Mouse (Mus musculus) liver, adult 2 months (tissue): ENCODE results near the gene Npw. TPM values are rescaled to one million over a fixed set of nuclear protein-coding genes. Genes with fewer than 3 reads are reported as not detected.
"Not testable (repeated sequence)": the region's sequence is repeated elsewhere in the genome, so short reads cannot be mapped to it uniquely, and the experiment has no call there.

Experiments
- DNase-seq: peaks from one replicate; pipeline ENCODE4 v3.0.0-alpha.2; 2011; ENCODE audit warnings: low read depth, low spot score; ENCODE audit errors: extremely low read depth
- H3K27ac ChIP-seq: fragments of 200-500 bp; replicated peaks from 2 replicates; pipeline ENCODE4 v1.5.1; 2012; ENCODE audit warnings: low read depth, mild to moderate bottlenecking, control low read depth, inconsistent platforms, low read length; ENCODE audit not compliant: insufficient read depth
- H3K27me3 ChIP-seq: fragments of 200-500 bp; 2 replicates; pipeline ENCODE4 v1.6.1; 2012; ENCODE audit warnings: mild to moderate bottlenecking, moderate library complexity, low read length, inconsistent platforms; ENCODE audit not compliant: control insufficient read depth, insufficient read depth
- H3K36me3 ChIP-seq: fragments of 200-500 bp; 2 replicates; pipeline ENCODE4 v1.6.1; 2012; ENCODE audit warnings: low read length, inconsistent platforms; ENCODE audit not compliant: control insufficient read depth, insufficient read depth
- H3K4me1 ChIP-seq: fragments of 200-500 bp; 2 replicates; pipeline ENCODE4 v1.6.1; 2011; ENCODE audit warnings: low read length; ENCODE audit not compliant: control insufficient read depth, insufficient read depth
- H3K4me3 ChIP-seq: fragments of 200-500 bp; 2 replicates; pipeline ENCODE4 v1.5.1; 2011; ENCODE audit warnings: low read depth, mild to moderate bottlenecking, control low read depth, low read length, moderate library complexity; ENCODE audit not compliant: insufficient read depth
- H3K79me2 ChIP-seq: fragments of 200-500 bp; 2 replicates; pipeline ENCODE4 v1.6.1; 2012; ENCODE audit warnings: inconsistent platforms, mild to moderate bottlenecking, low read length, moderate library complexity; ENCODE audit not compliant: control insufficient read depth, insufficient read depth
- H3K9ac ChIP-seq: fragments of 200-500 bp; 2 replicates; pipeline ENCODE4 v1.6.1; 2012; ENCODE audit warnings: low read depth, mild to moderate bottlenecking, control low read depth, inconsistent platforms, low read length
- CTCF ChIP-seq: fragments of 200-500 bp; IDR thresholded peaks from 2 replicates; pipeline ENCODE4 v1.5.1; 2011; ENCODE audit warnings: low read depth, low read length, control low read depth
- POLR2A ChIP-seq: fragments of 200-500 bp; IDR thresholded peaks from 2 replicates; pipeline ENCODE4 v1.6.1; 2011; ENCODE audit warnings: low read length, control low read depth; ENCODE audit not compliant: insufficient read depth; ENCODE audit errors: extremely low read depth
- WGBS: fragments of 180-500 bp; shearing (Covaris S2); methylation state at CpG from one replicate; pipeline ENCODE4 v1.1.7; 2018; 5-methylcytosine and 5-hydroxymethylcytosine counted together
- polyA plus RNA-seq: library from polyadenylated mRNA; depleted of rRNA; stranded (reverse); fragments of >200 nt; gene quantifications from 2 replicates; pipeline ENCODE4 v1.2.3, GENCODE M21; 2012
- total RNA-seq: library from RNA; depleted of rRNA; stranded (reverse); fragments of >200 nt; gene quantifications from 2 replicates; pipeline ENCODE4 v1.2.3, GENCODE M21; 2014

The Npw gene
- total and polyA plus RNA-seq, 2 experiments, result not detected

DNA sequence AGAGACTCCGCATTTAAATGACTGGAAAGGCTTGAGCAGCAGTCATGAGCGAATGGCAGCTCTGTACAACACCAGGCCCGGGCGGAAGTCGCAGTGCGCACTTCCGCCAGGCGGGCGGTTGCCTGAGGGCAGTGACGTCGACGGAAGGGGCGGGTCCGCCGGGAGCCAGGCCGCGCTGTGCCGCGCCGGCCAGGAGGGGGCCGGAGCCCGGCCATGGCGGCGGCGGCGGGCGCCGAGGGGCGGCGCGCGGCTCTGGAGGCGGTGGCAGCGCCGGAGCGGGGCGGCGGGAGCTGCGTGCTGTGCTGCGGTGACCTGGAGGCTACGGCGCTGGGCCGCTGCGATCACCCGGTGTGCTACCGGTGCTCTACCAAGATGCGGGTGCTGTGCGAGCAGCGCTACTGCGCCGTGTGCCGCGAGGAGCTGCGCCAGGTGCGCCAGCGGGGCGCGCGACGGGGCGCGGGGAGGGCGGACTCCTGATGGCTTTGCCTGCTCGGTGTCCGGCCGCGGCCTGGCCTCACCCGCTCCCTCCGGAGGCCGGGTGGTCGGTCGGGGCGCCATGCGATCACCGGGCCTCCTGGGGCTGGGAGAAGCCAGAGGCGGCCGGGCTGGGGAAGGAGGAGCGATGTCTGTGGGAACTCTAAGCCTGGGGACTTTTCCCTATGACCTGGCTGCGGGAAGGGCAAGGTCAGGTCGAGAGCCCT is 11.4 kb upstream of the Npw start, which contains the start of gene Zfp598:
Zfp598 (plus strand) TSS at position 143 of the 701 bp plus-strand sequence.
- peaks cover 17% of the 10 kb centered on the region for H3K4me1 ChIP-seq
- peak within 1 kb of the TSS; percentile 94 for H3K27ac ChIP-seq
- H3K36me3 ChIP-seq, result no peaks in the 10 kb centered on the region
- TF ChIP-seq POLR2A, result peak; percentile 43; the same call in 1 of the 2 replicates
- peak; percentile 16; the same call in 1 of the 2 replicates for TF ChIP-seq CTCF
- peaks cover 31% of the 10 kb centered on the region; the same call in 1 of the 2 replicates for H3K79me2 ChIP-seq
- no peaks in the 10 kb centered on the region for H3K27me3 ChIP-seq
- peak within 1 kb of the TSS; percentile 94 for H3K4me3 ChIP-seq
- H3K9ac ChIP-seq, result peak within 1 kb of the TSS; percentile 98
- DNase-seq, result peak; percentile 71
- under 1% methylated on average over 77 of the region's 80 CpGs for WGBS

GRCm38 (mm10) chr17:24669214-24669544 is 10.9 kb upstream of the Npw start:
- H3K9ac ChIP-seq, result peak overlapping the region; percentile 26
- peaks cover 28% of the 10 kb centered on the region; the same call in 1 of the 2 replicates for H3K79me2 ChIP-seq
- H3K27ac ChIP-seq, result peak overlapping the region; percentile 23
- DNase-seq, H3K36me3 ChIP-seq, H3K27me3 ChIP-seq: not testable (repeated sequence)
- peaks cover 17% of the 10 kb centered on the region for H3K4me1 ChIP-seq
- H3K4me3 ChIP-seq, result peak overlapping the region; percentile 13
- WGBS, result 5% methylated on average over 15 of the region's 15 CpGs

DNA sequence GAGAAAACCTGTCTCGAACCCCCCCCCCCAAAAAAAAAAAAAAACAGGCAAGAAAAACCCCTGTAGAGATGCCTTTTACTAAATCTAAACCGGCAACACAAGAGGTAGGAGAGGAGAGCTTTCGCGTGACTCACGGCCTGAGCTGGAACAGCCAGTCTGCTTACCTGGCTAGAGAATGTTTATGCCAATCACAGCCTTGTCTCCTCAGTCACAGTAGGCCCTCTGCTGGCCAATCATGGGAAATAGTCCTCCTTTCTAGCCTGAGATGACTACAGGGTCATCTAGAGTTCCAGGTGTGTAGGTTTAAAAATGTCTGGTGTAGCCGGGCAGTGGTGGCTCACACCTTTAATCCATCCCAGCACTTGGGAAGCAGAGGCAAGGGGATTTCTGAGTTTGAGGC is 9.2 kb upstream of the Npw start:
- Histone ChIP-seq H3K4me1 (peaks cover 17% of the 10 kb centered on the region), H3K36me3 (no peaks in the 10 kb centered on the region), H3K27ac (no peak overlapping the region), H3K4me3 (no peak overlapping the region), H3K9ac (no peak overlapping the region), H3K27me3 (no peaks in the 10 kb centered on the region), H3K79me2 (peaks cover 16% of the 10 kb centered on the region; the same call in 1 of the 2 replicates)
- peak; percentile 77 for DNase-seq
- TF ChIP-seq CTCF (peak; percentile 67), POLR2A (no peak)
- 9% methylated on average over 6 of the region's 6 CpGs for WGBS

- peaks cover 15% of the 10 kb centered on the region for H3K4me1 ChIP-seq
- H3K4me3 ChIP-seq, result not testable (repeated sequence)
Observed at GRCm38 (mm10) chr17:24667011-24667410, 8.8 kb upstream of the Npw start.

DNA sequence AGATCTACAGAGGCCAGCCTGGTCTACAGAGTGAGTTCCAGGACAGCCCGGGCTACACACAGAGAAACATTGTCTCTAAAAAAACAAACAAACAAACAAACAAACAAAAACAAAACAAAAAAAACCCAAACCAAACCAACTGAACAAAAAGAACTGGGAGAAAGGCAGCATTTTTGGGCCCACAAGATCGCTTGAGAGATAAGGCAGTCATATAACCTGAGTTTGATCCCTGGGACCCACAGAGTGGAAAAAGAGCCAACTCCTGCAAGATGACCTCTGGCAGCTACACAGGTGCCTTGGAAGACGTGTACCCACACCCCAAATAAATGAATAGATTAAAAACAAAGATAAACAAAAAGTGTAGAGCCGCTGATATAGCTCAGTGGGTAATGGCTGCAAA is 3.3 kb downstream of the Npw start:
- H3K4me1 ChIP-seq, result peaks cover 14% of the 10 kb centered on the region
- TF ChIP-seq CTCF (no peak), POLR2A (no peak)
- no peak for DNase-seq
- 66% methylated on average over 4 of the region's 4 CpGs for WGBS
- H3K79me2 ChIP-seq, result peaks cover under 1% of the 10 kb centered on the region; the same call in 1 of the 2 replicates
- no peak overlapping the region for H3K9ac ChIP-seq
- H3K27me3 ChIP-seq, result peaks cover 5% of the 10 kb centered on the region
- no peaks in the 10 kb centered on the region for H3K36me3 ChIP-seq
- no peak overlapping the region for H3K27ac ChIP-seq
- no peak overlapping the region for H3K4me3 ChIP-seq

More at GRCm38 (mm10) chr17:24667011-24667410, 8.8 kb upstream of the Npw start:
- not testable (repeated sequence) for H3K36me3 ChIP-seq, H3K27me3 ChIP-seq, H3K27ac ChIP-seq, H3K9ac ChIP-seq, DNase-seq
- 65% methylated on average over 7 of the region's 7 CpGs for WGBS
- H3K79me2 ChIP-seq, result peaks cover 16% of the 10 kb centered on the region; the same call in 1 of the 2 replicates

DNA sequence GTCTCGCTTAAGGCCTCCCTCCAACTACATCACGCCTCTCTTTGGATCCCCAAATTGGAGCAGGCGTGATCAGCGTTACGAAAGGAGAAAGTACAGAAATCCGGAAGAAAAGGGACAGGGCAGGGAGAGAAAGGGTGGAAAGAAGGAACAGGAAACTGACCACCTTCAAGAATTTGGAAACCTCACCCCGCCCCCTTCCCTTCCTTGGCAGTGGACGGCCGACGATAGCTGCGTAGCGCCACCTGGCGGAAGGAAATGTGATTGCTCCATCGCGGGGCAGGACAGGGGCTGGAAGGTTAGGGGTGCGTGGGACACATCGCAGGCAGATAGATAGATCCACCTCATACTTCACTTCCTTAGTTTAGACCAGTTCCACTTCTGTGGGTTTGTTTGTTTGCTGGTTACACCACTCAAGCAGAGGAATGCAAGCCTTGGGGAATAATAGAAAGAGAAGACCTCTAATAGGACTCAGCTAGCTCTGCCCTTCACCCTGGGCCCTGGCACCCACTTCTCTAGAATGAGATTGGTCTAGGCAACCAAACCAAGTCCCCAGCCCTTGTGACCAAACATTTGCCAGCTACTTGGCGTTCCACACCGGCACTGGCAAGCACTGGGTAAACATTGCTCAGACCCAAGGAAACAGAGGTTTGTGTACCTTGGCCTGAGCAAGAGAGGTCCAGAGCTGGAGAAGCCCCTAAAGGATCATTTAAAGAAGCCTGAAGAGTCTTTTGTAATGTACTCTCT is 4.1 kb downstream of the Npw start:
- Histone ChIP-seq H3K9ac (peak overlapping the region; percentile 29; the same call in 1 of the 2 replicates), H3K79me2 (peaks cover 7% of the 10 kb centered on the region; the same call in 1 of the 2 replicates), H3K4me3 (no peak overlapping the region), H3K27ac (no peak overlapping the region; the same call in 1 of the 2 replicates), H3K36me3 (no peaks in the 10 kb centered on the region), H3K27me3 (peaks cover 5% of the 10 kb centered on the region), H3K4me1 (peaks cover 14% of the 10 kb centered on the region)
- TF ChIP-seq CTCF (peak; percentile 96), POLR2A (no peak)
- WGBS, result 8% methylated on average over 19 of the region's 19 CpGs
- peak; percentile 87 for DNase-seq
